Mouse (Mus musculus): Measurements from ENCODE around the gene Vwde. TPM values are rescaled to one million over a fixed set of nuclear protein-coding genes. Genes with fewer than 3 reads are reported as not detected.

The Vwde gene
- not detected in 2 replicates for polyA plus RNA-seq (2014; fragmentation: Nextera tagmentation; extraction: Ambion mirVana)

GRCm38 (mm10) chr6:13224596-13225227 lies at the start of gene Vwde:
TSS of gene Vwde (minus strand) at chr6:13224965.
- WGBS: 33% methylated on average over 15 of the region's 15 CpGs
- Histone ChIP-seq H3K4me3 (ENCODE audit: low read depth, low read length) (peak within 1 kb of the TSS; percentile 20; the same call in 1 of the 2 replicates), H3K9ac (replicated peaks; ENCODE audit: low read depth, low read length) (no peak within 1 kb of the TSS), H3K4me2 (replicated peaks; ENCODE audit: low read depth, low read length) (peak within 1 kb of the TSS; percentile 37), H3K36me3 (ENCODE audit: control insufficient read depth, insufficient read depth, low read length) (no peaks in the 10 kb centered on the region), H3K27ac (ENCODE audit: low read length) (no peak within 1 kb of the TSS), H3K4me1 (ENCODE audit: control insufficient read depth, insufficient read depth, low read length) (0 out of 2 replicates have a peak, but pooled peaks cover 4% of the 10 kb centered on the region), H3K9me3 (ENCODE audit: control insufficient read depth, low read depth, low read length) (no peaks in the 10 kb centered on the region), H3K27me3 (ENCODE audit: control insufficient read depth, insufficient read depth, low read length) (no peaks in the 10 kb centered on the region)
- ATAC-seq (ENCODE audit: insufficient number of reproducible peaks, insufficient read depth, low FRiP score, low read depth): 0 out of 2 replicates have a peak, but pooled peaks have one; percentile 18

GRCm38 (mm10) chr6:13255341-13255740 lies 30.6 kb upstream of the Vwde start:
- H3K27ac ChIP-seq (ENCODE audit: low read length): no peak overlapping the region
- H3K27me3 ChIP-seq (ENCODE audit: control insufficient read depth, insufficient read depth, low read length): no peaks in the 10 kb centered on the region
- H3K36me3 ChIP-seq (ENCODE audit: control insufficient read depth, insufficient read depth, low read length): no peaks in the 10 kb centered on the region
- no peak for ATAC-seq (ENCODE audit: insufficient number of reproducible peaks, insufficient read depth, low FRiP score, low read depth)
- no peak overlapping the region for H3K4me2 ChIP-seq (replicated peaks; ENCODE audit: low read depth, low read length)
- no peak overlapping the region for H3K9ac ChIP-seq (replicated peaks; ENCODE audit: low read depth, low read length)
- H3K4me3 ChIP-seq (ENCODE audit: low read depth, low read length): no peak overlapping the region
- 88% methylated on average over 4 of the region's 4 CpGs for WGBS
- no peaks in the 10 kb centered on the region for H3K9me3 ChIP-seq (ENCODE audit: control insufficient read depth, low read depth, low read length)
- no peaks in the 10 kb centered on the region for H3K4me1 ChIP-seq (ENCODE audit: control insufficient read depth, insufficient read depth, low read length)

GRCm38 (mm10) chr6:13248317-13248969 lies 23.7 kb upstream of the Vwde start:
- Histone ChIP-seq H3K36me3 (ENCODE audit: control insufficient read depth, insufficient read depth, low read length) (no peaks in the 10 kb centered on the region), H3K27me3 (ENCODE audit: control insufficient read depth, insufficient read depth, low read length) (no peaks in the 10 kb centered on the region), H3K9ac (replicated peaks; ENCODE audit: low read depth, low read length) (no peak overlapping the region), H3K4me2 (replicated peaks; ENCODE audit: low read depth, low read length) (no peak overlapping the region), H3K27ac (ENCODE audit: low read length) (no peak overlapping the region), H3K4me1 (ENCODE audit: control insufficient read depth, insufficient read depth, low read length) (no peaks in the 10 kb centered on the region), H3K4me3 (ENCODE audit: low read depth, low read length) (no peak overlapping the region), H3K9me3 (ENCODE audit: control insufficient read depth, low read depth, low read length) (no peaks in the 10 kb centered on the region)
- 67% methylated on average over 4 of the region's 4 CpGs for WGBS
- no peak for ATAC-seq (ENCODE audit: insufficient number of reproducible peaks, insufficient read depth, low FRiP score, low read depth)

- no peak for ATAC-seq (ENCODE audit: insufficient number of reproducible peaks, insufficient read depth, low FRiP score, low read depth)
Measured at GRCm38 (mm10) chr6:13206157-13206556, 18.6 kb downstream of the Vwde start.

GRCm38 (mm10) chr6:13197486-13197885 lies 27.3 kb downstream of the Vwde start:
- H3K36me3 ChIP-seq (ENCODE audit: control insufficient read depth, insufficient read depth, low read length): no peaks in the 10 kb centered on the region
- ATAC-seq (ENCODE audit: insufficient number of reproducible peaks, insufficient read depth, low FRiP score, low read depth): no peak

More at GRCm38 (mm10) chr6:13206157-13206556, 18.6 kb downstream of the Vwde start:
- WGBS: 79% methylated on average over 6 of the region's 6 CpGs
- Histone ChIP-seq H3K9me3 (ENCODE audit: control insufficient read depth, low read depth, low read length) (no peaks in the 10 kb centered on the region), H3K4me1 (ENCODE audit: control insufficient read depth, insufficient read depth, low read length) (no peaks in the 10 kb centered on the region), H3K27ac (ENCODE audit: low read length) (no peak overlapping the region), H3K36me3 (ENCODE audit: control insufficient read depth, insufficient read depth, low read length) (no peaks in the 10 kb centered on the region), H3K4me2 (replicated peaks; ENCODE audit: low read depth, low read length) (no peak overlapping the region), H3K27me3 (ENCODE audit: control insufficient read depth, insufficient read depth, low read length) (no peaks in the 10 kb centered on the region), H3K9ac (replicated peaks; ENCODE audit: low read depth, low read length) (no peak overlapping the region), H3K4me3 (ENCODE audit: low read depth, low read length) (no peak overlapping the region)

GRCm38 (mm10) chr6:13186836-13187235 lies 37.9 kb downstream of the Vwde start:
- 88% methylated on average over 11 of the region's 11 CpGs for WGBS

More at GRCm38 (mm10) chr6:13197486-13197885, 27.3 kb downstream of the Vwde start:
- H3K4me2 ChIP-seq (replicated peaks; ENCODE audit: low read depth, low read length): no peak overlapping the region
- H3K27ac ChIP-seq (ENCODE audit: low read length): no peak overlapping the region
- H3K4me1 ChIP-seq (ENCODE audit: control insufficient read depth, insufficient read depth, low read length): no peaks in the 10 kb centered on the region
- H3K27me3 ChIP-seq (ENCODE audit: control insufficient read depth, insufficient read depth, low read length): no peaks in the 10 kb centered on the region
- H3K4me3 ChIP-seq (ENCODE audit: low read depth, low read length): no peak overlapping the region
- WGBS: 91% methylated on average over 3 of the region's 3 CpGs
- H3K9ac ChIP-seq (replicated peaks; ENCODE audit: low read depth, low read length): no peak overlapping the region
- no peaks in the 10 kb centered on the region for H3K9me3 ChIP-seq (ENCODE audit: control insufficient read depth, low read depth, low read length)

GRCm38 (mm10) chr6:13180061-13180460 lies 44.7 kb downstream of the Vwde start:
- no peak for ATAC-seq (ENCODE audit: insufficient number of reproducible peaks, insufficient read depth, low FRiP score, low read depth)
- H3K4me2 ChIP-seq (replicated peaks; ENCODE audit: low read depth, low read length): no peak overlapping the region
- WGBS: 71% methylated on average over 3 of the region's 3 CpGs
- H3K27me3 ChIP-seq (ENCODE audit: control insufficient read depth, insufficient read depth, low read length): no peaks in the 10 kb centered on the region
- no peaks in the 10 kb centered on the region for H3K9me3 ChIP-seq (ENCODE audit: control insufficient read depth, low read depth, low read length)
- no peaks in the 10 kb centered on the region for H3K4me1 ChIP-seq (ENCODE audit: control insufficient read depth, insufficient read depth, low read length)
- no peaks in the 10 kb centered on the region for H3K36me3 ChIP-seq (ENCODE audit: control insufficient read depth, insufficient read depth, low read length)
- H3K9ac ChIP-seq (replicated peaks; ENCODE audit: low read depth, low read length): no peak overlapping the region
- no peak overlapping the region for H3K27ac ChIP-seq (ENCODE audit: low read length)
- H3K4me3 ChIP-seq (ENCODE audit: low read depth, low read length): no peak overlapping the region

More at GRCm38 (mm10) chr6:13186836-13187235, 37.9 kb downstream of the Vwde start:
- Histone ChIP-seq H3K9me3 (ENCODE audit: control insufficient read depth, low read depth, low read length) (no peaks in the 10 kb centered on the region), H3K27ac (ENCODE audit: low read length) (no peak overlapping the region), H3K36me3 (ENCODE audit: control insufficient read depth, insufficient read depth, low read length) (no peaks in the 10 kb centered on the region), H3K27me3 (ENCODE audit: control insufficient read depth, insufficient read depth, low read length) (no peaks in the 10 kb centered on the region), H3K4me3 (ENCODE audit: low read depth, low read length) (no peak overlapping the region), H3K9ac (replicated peaks; ENCODE audit: low read depth, low read length) (no peak overlapping the region), H3K4me2 (replicated peaks; ENCODE audit: low read depth, low read length) (no peak overlapping the region), H3K4me1 (ENCODE audit: control insufficient read depth, insufficient read depth, low read length) (no peaks in the 10 kb centered on the region)
- ATAC-seq (ENCODE audit: insufficient number of reproducible peaks, insufficient read depth, low FRiP score, low read depth): no peak

GRCm38 (mm10) chr6:13169459-13170150 lies 55.2 kb downstream of the Vwde start:
- Histone ChIP-seq H3K4me2 (replicated peaks; ENCODE audit: low read depth, low read length) (no peak overlapping the region), H3K4me1 (ENCODE audit: control insufficient read depth, insufficient read depth, low read length) (no peaks in the 10 kb centered on the region), H3K27me3 (ENCODE audit: control insufficient read depth, insufficient read depth, low read length) (no peaks in the 10 kb centered on the region), H3K4me3 (ENCODE audit: low read depth, low read length) (no peak overlapping the region), H3K9ac (replicated peaks; ENCODE audit: low read depth, low read length) (no peak overlapping the region), H3K27ac (ENCODE audit: low read length) (no peak overlapping the region), H3K9me3 (ENCODE audit: control insufficient read depth, low read depth, low read length) (no peaks in the 10 kb centered on the region), H3K36me3 (ENCODE audit: control insufficient read depth, insufficient read depth, low read length) (no peaks in the 10 kb centered on the region)
- WGBS: 68% methylated on average over 3 of the region's 3 CpGs
- no peak for ATAC-seq (ENCODE audit: insufficient number of reproducible peaks, insufficient read depth, low FRiP score, low read depth)

All from stomach, embryonic 14.5 days (tissue).